Mouse (Mus musculus) effector memory CD4-positive, alpha-beta T cell, adult 7 months (primary cell): ENCODE results near the gene Khdc1b. TPM values are rescaled to one million over a fixed set of nuclear protein-coding genes. Genes with fewer than 3 reads are reported as not detected.

Experiments
- polyA plus RNA-seq: library from polyadenylated mRNA; unstranded; fragments of 100-300 nt; shearing (Covaris generic); gene quantifications from one replicate; pipeline ENCODE4 v1.2.1, GENCODE M21; 2017

Gene Khdc1b
- 0.45 TPM for polyA plus RNA-seq

GRCm38 (mm10) chr1:21383256-21383655 is at the start of gene Khdc1b:
Khdc1b (plus strand) TSS chr1:21383556.

GRCm38 (mm10) chr1:21349341-21349740 is 34.0 kb upstream of the Khdc1b start, which contains the start of gene Khdc1a:
Khdc1a (plus strand) TSS chr1:21349641.

GRCm38 (mm10) chr1:21368031-21368430 is 15.3 kb upstream of the Khdc1b start, which contains the start of gene Khdc1c:
Khdc1c (plus strand) TSS chr1:21368331.

Other genes starting within 250 kb of the Khdc1b start
- 2.0 TPM for gene Tmem14a, start 165.0 kb upstream of the Khdc1b start, polyA plus RNA-seq
- gene Gsta3, start 143.0 kb upstream of the Khdc1b start, polyA plus RNA-seq = 0.84 TPM
- 0.38 TPM for gene Khdc1a, start 33.9 kb upstream of the Khdc1b start, polyA plus RNA-seq
- not detected for gene Khdc1c, start 15.2 kb upstream of the Khdc1b start, polyA plus RNA-seq